Mouse (Mus musculus): ENCODE data around the gene Slc7a10.

- TF ChIP-seq CTCF (IDR thresholded peaks at IDR 0.05; ENCODE audit: borderline replicate concordance, insufficient read depth, low read depth, low read length) (no peak), POLR2A (IDR thresholded peaks at IDR 0.05; ENCODE audit: borderline replicate concordance, insufficient read depth, low read length) (no peak)
These were observed 13.6 kb downstream of the Slc7a10 start for GRCm38 (mm10) chr7:35199755-35200154.

All from cerebellum, adult 2 months (tissue).